Mouse (Mus musculus) lung, embryonic 15.5 days (tissue): ENCODE measurements around the gene Itgav. TPM values are rescaled to one million over a fixed set of nuclear protein-coding genes. Genes with fewer than 3 reads are reported as not detected.
"Not testable (repeated sequence)": the region's sequence is repeated elsewhere in the genome, so short reads cannot be mapped to it uniquely, and the experiment has no call there.

Source experiments
- ATAC-seq: fragments of 200-750 bp; cut with Nextera tagmentation; 2 replicates; pipeline ENCODE4 v1.8.0; 2017; ENCODE audit warnings: moderate number of reproducible peaks, borderline replicate concordance; ENCODE audit not compliant: low FRiP score, low TSS enrichment; ENCODE audit errors: extremely low read depth
- H3K27ac ChIP-seq: fragments of 300-500 bp; sonication (generic); 2 replicates; pipeline ENCODE4 v1.5.1; 2015; ENCODE audit warnings: moderate library complexity, mild to moderate bottlenecking, inconsistent platforms
- H3K27me3 ChIP-seq: fragments of 300-500 bp; sonication (generic); 2 replicates; pipeline ENCODE4 v1.6.1; 2015; ENCODE audit warnings: inconsistent platforms
- H3K36me3 ChIP-seq: fragments of 300-500 bp; sonication (generic); 2 replicates; pipeline ENCODE4 v1.6.1; 2015; ENCODE audit warnings: inconsistent platforms
- H3K4me1 ChIP-seq: fragments of 300-500 bp; sonication (generic); 2 replicates; pipeline ENCODE4 v1.6.1; 2015; ENCODE audit warnings: inconsistent platforms
- H3K4me2 ChIP-seq: fragments of 300-500 bp; sonication (generic); 2 replicates; pipeline ENCODE4 v1.6.1; 2015; ENCODE audit warnings: inconsistent platforms, mild to moderate bottlenecking, moderate library complexity
- H3K4me3 ChIP-seq: fragments of 300-500 bp; sonication (generic); 2 replicates; pipeline ENCODE4 v1.5.1; 2015; ENCODE audit warnings: mild to moderate bottlenecking, inconsistent platforms
- H3K9ac ChIP-seq: fragments of 300-500 bp; sonication (generic); 2 replicates; pipeline ENCODE4 v1.6.1; 2015; ENCODE audit warnings: inconsistent platforms
- H3K9me3 ChIP-seq: fragments of 300-500 bp; sonication (generic); 2 replicates; pipeline ENCODE4 v1.6.1; 2016; ENCODE audit warnings: inconsistent platforms
- WGBS: fragments of 180-500 bp; shearing (Covaris S2); methylation state at CpG from one replicate; pipeline ENCODE4 v1.1.7; 2015; 5-methylcytosine and 5-hydroxymethylcytosine counted together
- polyA plus RNA-seq: library from polyadenylated mRNA; unstranded; fragments of >200 nt; fragmentation: Nextera tagmentation; extraction: Ambion mirVana; gene quantifications from 2 replicates; pipeline ENCODE4 v1.2.1, GENCODE M21; 2015

Gene Itgav
- polyA plus RNA-seq, 1 experiment from 2014 or later: 64.8 TPM

DNA sequence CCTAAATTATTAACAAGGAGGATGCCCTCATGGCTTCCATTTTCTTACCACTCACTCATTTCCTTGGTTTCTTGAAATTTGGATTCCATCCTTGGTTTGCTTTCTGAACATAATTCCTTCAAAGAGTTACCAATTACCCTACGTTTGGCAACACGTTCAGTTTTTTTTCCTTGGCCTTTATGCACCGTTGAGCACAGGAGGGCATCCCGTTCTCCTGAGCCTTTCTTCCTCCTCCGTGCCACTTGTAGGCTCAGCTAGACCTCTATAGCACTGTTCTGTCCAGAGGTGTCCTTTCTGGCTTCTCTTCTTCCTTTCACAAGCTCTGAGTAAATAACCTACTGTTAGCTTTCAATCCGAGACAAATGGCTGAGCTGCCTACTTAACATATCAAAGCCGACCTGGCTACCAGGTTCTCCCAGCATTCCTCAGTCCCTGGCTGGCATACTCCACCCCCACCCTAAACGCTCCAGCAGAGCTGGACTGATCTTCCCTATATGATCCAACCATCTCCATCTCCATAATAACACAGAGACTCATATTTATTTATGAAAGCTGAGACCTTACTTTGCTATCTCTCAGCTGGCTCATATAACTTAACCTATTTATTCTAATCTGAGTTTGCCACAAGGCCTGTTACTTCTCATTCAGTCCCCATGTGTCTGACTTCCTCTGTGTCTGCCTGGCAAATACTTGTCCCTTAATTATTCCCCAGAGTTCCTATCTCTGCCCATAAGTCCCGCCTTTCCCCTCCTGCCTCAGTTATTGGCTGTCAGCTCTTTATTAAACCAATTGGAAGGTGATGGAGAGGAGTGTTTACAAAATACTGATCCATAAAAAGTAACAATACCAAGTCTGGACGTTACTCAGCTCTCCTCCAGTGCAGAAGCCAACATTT, 31.3 kb upstream of the Itgav start:
- Histone ChIP-seq H3K9me3 (no peaks in the 10 kb centered on the region), H3K4me2 (no peak overlapping the region), H3K27ac (no peak overlapping the region), H3K4me1 (no peaks in the 10 kb centered on the region), H3K4me3 (no peak overlapping the region), H3K27me3 (no peaks in the 10 kb centered on the region), H3K9ac (no peak overlapping the region), H3K36me3 (no peaks in the 10 kb centered on the region)
- WGBS: 35% methylated on average over 10 of the region's 10 CpGs
- no peak for ATAC-seq

DNA sequence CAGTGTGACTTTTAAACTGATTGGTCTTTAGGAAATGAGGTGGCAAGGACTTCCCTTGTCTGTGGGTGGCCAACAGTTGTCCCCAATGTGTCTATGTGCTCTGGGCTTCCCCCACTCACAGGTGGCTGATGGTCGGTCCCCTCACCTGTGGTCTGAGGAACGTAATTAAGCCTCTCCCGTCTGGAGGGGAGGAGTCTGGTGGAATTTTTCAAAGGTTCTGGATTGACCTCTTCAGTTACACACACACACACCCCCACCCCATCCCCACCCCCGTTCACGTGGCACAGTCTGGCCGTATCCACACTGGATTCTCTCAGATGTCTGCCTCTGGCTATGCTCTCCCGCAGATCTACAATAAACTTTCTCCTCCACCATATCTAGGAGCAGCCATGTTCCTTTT, 30.1 kb upstream of the Itgav start:
- Histone ChIP-seq H3K9ac (no peak overlapping the region), H3K4me1 (no peaks in the 10 kb centered on the region), H3K4me2 (no peak overlapping the region), H3K9me3 (no peaks in the 10 kb centered on the region), H3K27me3 (no peaks in the 10 kb centered on the region), H3K36me3 (no peaks in the 10 kb centered on the region), H3K27ac (no peak overlapping the region), H3K4me3 (no peak overlapping the region)
- WGBS: 64% methylated on average over 7 of the region's 7 CpGs
- ATAC-seq: no peak; the same call in 1 of the 2 replicates

DNA sequence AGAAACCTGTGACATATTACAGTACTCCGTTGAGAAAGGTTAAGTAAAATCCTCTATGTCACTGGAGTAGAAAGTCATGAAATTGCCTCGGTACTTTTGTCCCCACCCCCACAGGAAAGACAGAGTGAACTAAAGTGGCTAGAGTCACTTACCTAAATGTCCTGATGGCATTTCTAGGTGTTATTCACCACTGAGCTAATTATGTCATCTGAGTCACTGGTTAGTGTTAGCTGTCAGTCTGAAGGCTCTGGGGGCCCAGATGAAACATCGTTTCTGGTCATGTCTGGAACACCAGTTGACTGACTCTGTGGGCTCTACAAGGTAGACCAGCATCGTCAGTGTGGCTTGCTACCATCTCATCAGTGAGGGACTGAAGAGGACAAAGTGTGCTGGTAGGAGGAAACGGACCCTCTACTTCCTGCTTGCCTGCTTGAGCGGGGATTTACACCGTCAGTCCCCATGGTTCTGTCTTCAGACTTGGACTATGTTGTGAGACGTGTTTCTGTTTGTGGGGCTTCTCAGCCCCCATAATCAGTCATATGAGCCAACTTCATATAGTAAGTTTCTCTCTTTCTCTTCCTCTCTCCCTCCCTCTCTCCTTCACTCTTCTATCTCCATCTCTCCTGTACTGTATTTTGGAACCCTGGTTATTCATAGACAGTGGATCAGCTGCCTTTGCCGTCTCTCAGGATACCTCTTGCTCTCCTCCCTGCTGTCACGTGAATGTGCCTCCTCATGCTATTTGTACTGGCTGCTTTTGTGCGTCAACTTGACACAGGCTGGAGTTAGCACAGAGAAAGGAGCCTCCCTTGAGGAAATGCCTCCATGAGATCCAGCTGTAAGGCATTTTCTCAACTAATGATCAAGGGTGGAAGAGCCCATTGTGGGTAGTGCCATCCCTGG, 28.6 kb upstream of the Itgav start:
- no peaks in the 10 kb centered on the region for H3K4me1 ChIP-seq
- H3K27ac ChIP-seq: no peak overlapping the region
- H3K36me3 ChIP-seq: no peaks in the 10 kb centered on the region
- no peak for ATAC-seq
- H3K4me2 ChIP-seq: no peak overlapping the region
- WGBS: 68% methylated on average over 11 of the region's 11 CpGs
- H3K4me3 ChIP-seq: no peak overlapping the region
- H3K9ac ChIP-seq: no peak overlapping the region
- H3K27me3 ChIP-seq: no peaks in the 10 kb centered on the region
- H3K9me3 ChIP-seq: no peaks in the 10 kb centered on the region

DNA sequence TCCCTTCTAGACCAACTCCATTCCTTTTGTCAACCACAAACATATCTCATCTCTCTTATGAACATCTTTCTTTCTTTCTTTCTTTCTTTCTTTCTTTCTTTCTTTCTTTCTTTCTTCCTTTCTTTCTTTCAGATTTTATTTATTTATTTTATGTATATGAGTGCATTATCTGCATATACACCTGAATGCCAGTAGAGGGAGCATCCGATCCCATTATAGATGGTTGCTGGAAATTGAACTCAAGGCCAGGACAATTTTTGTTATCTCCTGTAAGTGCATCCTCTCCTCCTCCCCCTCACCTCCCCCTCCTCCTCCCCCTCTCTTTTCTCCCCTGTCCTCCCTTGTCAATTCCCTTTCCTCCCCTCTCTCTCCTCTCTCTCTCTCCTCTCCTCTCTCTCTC, 25.7 kb upstream of the Itgav start:
- no peak overlapping the region for H3K4me3 ChIP-seq
- no peak overlapping the region for H3K9ac ChIP-seq
- no peaks in the 10 kb centered on the region for H3K4me1 ChIP-seq
- H3K27me3 ChIP-seq: no peaks in the 10 kb centered on the region
- 68% methylated on average over 1 of the region's 1 CpGs for WGBS
- H3K27ac ChIP-seq: no peak overlapping the region
- no peaks in the 10 kb centered on the region for H3K36me3 ChIP-seq
- H3K9me3 ChIP-seq: no peaks in the 10 kb centered on the region
- no peak overlapping the region for H3K4me2 ChIP-seq
- no peak for ATAC-seq

DNA sequence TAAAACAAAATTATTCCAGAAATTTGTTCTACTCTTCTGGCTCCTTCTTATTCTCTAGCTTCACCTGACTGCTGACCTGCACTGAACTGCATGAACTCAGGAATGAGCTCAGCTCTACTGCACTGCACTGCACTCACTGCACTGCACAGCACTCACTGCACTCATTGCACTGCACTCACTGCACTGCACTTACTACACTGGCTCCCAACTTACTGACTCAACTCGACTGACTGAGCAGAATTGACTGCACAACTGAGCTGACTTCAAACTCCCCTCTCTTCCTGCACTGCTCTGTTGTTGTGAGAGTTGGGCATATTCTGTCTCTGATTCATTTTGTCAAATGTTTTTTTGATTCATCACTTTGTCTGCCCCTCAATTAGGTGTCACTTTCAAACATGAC, 24.9 kb upstream of the Itgav start:
- no peak overlapping the region for H3K4me2 ChIP-seq
- H3K4me3 ChIP-seq: no peak overlapping the region
- ATAC-seq: no peak
- WGBS: 57% methylated on average over 1 of the region's 1 CpGs
- H3K27ac ChIP-seq: no peak overlapping the region
- no peaks in the 10 kb centered on the region for H3K27me3 ChIP-seq
- H3K4me1 ChIP-seq: no peaks in the 10 kb centered on the region
- H3K9ac ChIP-seq: no peak overlapping the region
- H3K36me3 ChIP-seq: no peaks in the 10 kb centered on the region
- no peaks in the 10 kb centered on the region for H3K9me3 ChIP-seq

DNA sequence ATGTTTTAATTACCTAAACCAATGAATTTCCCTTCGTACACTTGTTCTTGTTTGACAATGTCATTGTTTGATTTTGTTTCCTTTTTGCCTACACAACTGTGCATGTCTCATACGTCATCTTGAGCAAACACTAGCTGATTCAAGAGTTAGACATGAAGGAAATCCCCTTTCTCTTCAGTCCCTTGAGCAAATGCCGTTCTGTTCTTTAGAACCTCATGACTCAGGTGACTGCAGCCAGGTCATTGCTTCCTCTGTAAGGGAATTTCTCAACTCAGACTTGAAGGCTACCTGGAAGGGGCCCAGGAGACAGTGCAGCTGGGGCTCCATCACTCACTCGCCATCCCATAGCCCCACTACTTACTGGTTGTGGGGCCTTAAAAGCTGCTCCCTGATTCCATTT, 23.5 kb upstream of the Itgav start:
- Histone ChIP-seq H3K36me3 (no peaks in the 10 kb centered on the region), H3K4me2 (no peak overlapping the region), H3K4me3 (no peak overlapping the region), H3K27me3 (no peaks in the 10 kb centered on the region), H3K9ac (no peak overlapping the region), H3K27ac (no peak overlapping the region), H3K9me3 (no peaks in the 10 kb centered on the region), H3K4me1 (peaks cover under 1% of the 10 kb centered on the region; the same call in 1 of the 2 replicates)
- ATAC-seq: no peak
- WGBS: 52% methylated on average over 4 of the region's 4 CpGs

DNA sequence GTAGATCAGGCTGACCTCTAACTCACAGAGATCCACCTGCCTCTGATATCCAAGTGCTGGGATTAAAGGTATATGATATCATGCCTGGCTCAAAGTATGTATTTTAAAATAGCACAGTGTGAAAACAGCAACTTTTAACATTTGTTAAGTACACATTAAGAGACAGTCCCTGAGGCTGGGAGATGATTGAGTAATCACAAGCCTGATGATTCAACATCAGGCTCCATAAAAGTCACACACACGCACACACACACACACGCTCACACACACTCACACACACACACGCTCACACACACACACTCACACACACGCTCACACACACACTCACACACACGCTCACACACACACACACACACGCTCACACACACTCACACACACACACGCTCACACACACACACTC, 21.8 kb upstream of the Itgav start:
- Histone ChIP-seq H3K4me3 (no peak overlapping the region), H3K9ac (no peak overlapping the region), H3K9me3 (no peaks in the 10 kb centered on the region), H3K27me3 (no peaks in the 10 kb centered on the region), H3K4me2 (no peak overlapping the region), H3K4me1 (peaks cover 9% of the 10 kb centered on the region; the same call in 1 of the 2 replicates), H3K27ac (no peak overlapping the region), H3K36me3 (no peaks in the 10 kb centered on the region)
- 89% methylated on average over 7 of the region's 7 CpGs for WGBS
- ATAC-seq: no peak

DNA sequence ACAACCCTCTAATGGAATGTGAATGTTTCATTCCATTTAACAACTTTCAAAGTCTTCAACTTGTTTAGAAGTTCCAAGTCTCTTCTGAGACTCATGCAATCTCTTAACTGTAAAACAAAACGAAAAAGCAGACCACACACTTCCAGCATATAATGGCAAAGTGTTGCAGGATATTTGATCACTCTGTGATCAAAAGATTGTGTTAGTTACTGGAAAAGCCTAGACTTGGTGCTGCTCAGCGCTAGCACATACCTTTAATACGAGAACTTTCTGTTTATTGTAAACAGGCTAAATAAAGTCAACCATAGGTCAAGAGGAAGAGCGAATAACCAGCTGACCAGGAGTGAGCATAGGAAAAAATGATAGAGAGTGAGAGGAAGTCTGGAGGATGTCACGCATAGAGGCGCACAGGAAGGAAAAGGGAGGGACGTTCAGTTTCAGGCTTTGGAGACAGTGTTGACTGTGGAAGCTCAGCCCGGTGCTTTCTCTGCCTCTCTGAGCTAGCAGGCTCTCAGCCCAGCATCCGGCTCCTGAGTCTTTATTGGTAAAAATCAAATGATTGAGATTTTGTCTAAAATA, 18.5 kb upstream of the Itgav start:
- WGBS: 32% methylated on average over 9 of the region's 9 CpGs
- ATAC-seq: peak; percentile 55; the same call in 1 of the 2 replicates
- Histone ChIP-seq H3K4me2 (no peak overlapping the region), H3K9ac (no peak overlapping the region), H3K27ac (peak overlapping the region; percentile 46; the same call in 1 of the 2 replicates), H3K27me3 (no peaks in the 10 kb centered on the region), H3K36me3 (no peaks in the 10 kb centered on the region), H3K4me1 (peaks cover 9% of the 10 kb centered on the region; the same call in 1 of the 2 replicates), H3K4me3 (no peak overlapping the region), H3K9me3 (no peaks in the 10 kb centered on the region)

DNA sequence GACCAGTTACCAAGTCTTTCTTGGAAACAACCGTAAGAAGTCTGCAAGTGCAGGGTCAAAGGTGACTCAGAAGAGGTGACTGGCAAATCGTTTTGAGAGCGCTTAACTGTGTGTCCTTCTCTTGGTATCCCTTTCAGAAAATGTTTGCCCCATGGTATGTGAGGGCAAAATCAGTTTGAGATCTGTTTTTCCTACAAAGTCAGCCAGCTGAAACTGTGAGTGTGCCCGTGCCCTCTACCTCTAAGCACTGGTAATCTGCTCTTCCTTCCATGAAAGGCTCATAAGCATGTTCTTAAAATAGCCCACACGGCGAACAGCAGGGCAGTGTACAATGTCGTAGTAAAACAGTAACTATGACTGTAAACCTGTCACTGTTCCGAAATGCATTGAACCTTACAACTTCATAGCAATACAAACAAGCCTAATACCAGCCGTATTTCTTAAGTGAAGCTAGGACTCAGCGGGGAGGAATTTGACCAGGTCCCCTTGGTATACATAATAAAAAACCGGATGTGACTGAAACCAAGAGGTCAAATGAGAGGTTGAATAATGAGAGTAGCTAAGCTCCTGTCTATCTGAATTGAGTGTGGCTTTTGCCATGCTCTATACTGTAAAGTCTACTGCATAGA, 14.2 kb upstream of the Itgav start:
- no peaks in the 10 kb centered on the region for H3K27me3 ChIP-seq
- H3K4me3 ChIP-seq: no peak overlapping the region
- no peak overlapping the region for H3K4me2 ChIP-seq
- WGBS: 45% methylated on average over 11 of the region's 11 CpGs
- H3K9ac ChIP-seq: no peak overlapping the region
- no peak overlapping the region for H3K27ac ChIP-seq
- ATAC-seq: no peak
- no peaks in the 10 kb centered on the region for H3K36me3 ChIP-seq
- H3K4me1 ChIP-seq: peaks cover 16% of the 10 kb centered on the region; the same call in 1 of the 2 replicates
- no peaks in the 10 kb centered on the region for H3K9me3 ChIP-seq

DNA sequence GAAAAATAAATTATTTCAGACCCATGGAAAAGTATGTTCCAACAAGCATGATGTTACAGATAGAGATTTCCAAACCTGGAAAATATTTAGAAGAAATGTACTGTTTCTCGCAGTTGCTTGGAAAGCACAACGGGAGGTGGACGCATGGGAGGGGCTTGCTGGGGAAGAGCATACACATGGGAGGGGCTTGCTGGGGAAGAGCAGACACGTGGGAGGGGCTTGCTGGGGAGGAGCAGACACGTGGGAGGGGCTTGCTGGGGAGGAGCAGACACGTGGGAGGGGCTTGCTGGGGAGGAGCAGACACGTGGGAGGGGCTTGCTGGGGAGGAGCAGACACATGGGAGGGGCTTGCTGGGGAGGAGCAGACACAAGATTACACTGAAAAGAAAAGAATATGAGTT, 10.9 kb upstream of the Itgav start:
- H3K27ac ChIP-seq, H3K27me3 ChIP-seq, H3K36me3 ChIP-seq, H3K4me3 ChIP-seq, ATAC-seq, H3K4me2 ChIP-seq, H3K9me3 ChIP-seq, H3K9ac ChIP-seq, H3K4me1 ChIP-seq: not testable (repeated sequence)
- WGBS: 69% methylated on average over 7 of the region's 7 CpGs

DNA sequence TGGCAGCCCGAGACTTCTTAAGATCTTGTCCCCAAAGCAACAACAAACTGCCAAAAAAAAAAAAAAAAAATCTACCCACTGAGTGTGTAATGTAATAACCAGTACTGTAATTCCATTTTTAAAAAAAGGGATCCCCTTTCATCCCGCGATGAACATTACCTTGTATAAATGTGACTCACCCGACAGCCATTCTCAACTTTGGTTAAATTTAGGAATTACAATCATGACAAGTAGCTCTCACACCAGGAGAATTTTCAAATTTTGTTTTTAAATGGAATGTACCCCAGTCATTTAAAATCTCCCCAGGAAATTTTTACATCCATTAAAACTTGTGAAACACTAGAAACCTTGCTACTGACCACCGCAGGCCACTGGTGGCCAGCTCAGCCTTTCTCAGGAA, 10.3 kb upstream of the Itgav start:
- WGBS: 77% methylated on average over 5 of the region's 5 CpGs
- Histone ChIP-seq H3K4me2 (0 out of 2 replicates have a peak overlapping the region, but pooled peaks have one; percentile 23), H3K9ac (no peak overlapping the region), H3K4me3 (no peak overlapping the region), H3K27me3 (no peaks in the 10 kb centered on the region), H3K9me3 (no peaks in the 10 kb centered on the region), H3K4me1 (peaks cover 7% of the 10 kb centered on the region; the same call in 1 of the 2 replicates), H3K36me3 (no peaks in the 10 kb centered on the region), H3K27ac (no peak overlapping the region)
- ATAC-seq: no peak
